ENCODE assay signal across 8 mouse cellular contexts in genomic region chr10:45067436-45067925, GRCm38 (mm10). TPM values are rescaled to one million over a fixed set of nuclear protein-coding genes. Genes with fewer than 3 reads are reported as not detected.
DNase-seq lines count a peak whose midpoint lies in the region; ATAC-seq and TF ChIP-seq lines count a peak whose summit lies in the region.

No protein-coding gene starts in this region.

- H3K9ac ChIP-seq in forebrain, postnatal 0 days, result peak overlapping the region; percentile 90
- H3K9ac ChIP-seq in limb, embryonic 15.5 days, result peak overlapping the region; percentile 91

- under 1% methylated on average over 28 of the region's 28 CpGs for WGBS in forebrain, postnatal 0 days
- WGBS in limb, embryonic 15.5 days, result under 1% methylated on average over 28 of the region's 28 CpGs

- H3K4me2 ChIP-seq in forebrain, postnatal 0 days (ENCODE audit: low read depth), result peak overlapping the region; percentile 80
- H3K4me2 ChIP-seq in limb, embryonic 15.5 days, result peak overlapping the region; percentile 76

- H3K4me1 ChIP-seq in forebrain, postnatal 0 days (ENCODE audit: insufficient read depth), result peaks cover 13% of the 10 kb centered on the region; the same call in 1 of the 2 replicates
- H3K4me1 ChIP-seq in limb, embryonic 15.5 days, result peaks cover 14% of the 10 kb centered on the region; the same call in 1 of the 2 replicates

- ATAC-seq in activated CD4-positive, CD25-positive, alpha-beta regulatory T cell, adult 4 months, result peak; percentile 13
- peak; percentile 49 for ATAC-seq in forebrain, postnatal 0 days
- ATAC-seq in limb, embryonic 15.5 days (ENCODE audit: insufficient number of reproducible peaks, low FRiP score, low TSS enrichment, low read depth), result 0 out of 2 replicates have a peak, but pooled peaks have one; percentile 5
- ATAC-seq in monocyte, adult 5-6 weeks (replicated peaks; ENCODE audit: insufficient number of reproducible peaks, low FRiP score, low TSS enrichment, poor library complexity, severe bottlenecking), result peak; percentile 35; the same call in 1 of the 2 replicates

- H3K27me3 ChIP-seq in forebrain, postnatal 0 days (ENCODE audit: insufficient read depth, low read length), result no peaks in the 10 kb centered on the region
- no peaks in the 10 kb centered on the region for H3K27me3 ChIP-seq in limb, embryonic 15.5 days

- H3K4me3 ChIP-seq in forebrain, postnatal 0 days (ENCODE audit: low read depth, low read length), result peak overlapping the region; percentile 96
- peak overlapping the region; percentile 99 for H3K4me3 ChIP-seq in limb, embryonic 15.5 days

- peak overlapping the region; percentile 71 for H3K27ac ChIP-seq in forebrain, postnatal 0 days (ENCODE audit: low read depth, low read length)
- peak overlapping the region; percentile 85 for H3K27ac ChIP-seq in limb, embryonic 15.5 days

- peaks cover 5% of the 10 kb centered on the region; the same call in 1 of the 2 replicates for H3K36me3 ChIP-seq in forebrain, postnatal 0 days (ENCODE audit: insufficient read depth)
- no peaks in the 10 kb centered on the region for H3K36me3 ChIP-seq in limb, embryonic 15.5 days

- H3K9me3 ChIP-seq in forebrain, postnatal 0 days (ENCODE audit: low read length), result no peaks in the 10 kb centered on the region
- H3K9me3 ChIP-seq in limb, embryonic 15.5 days, result no peaks in the 10 kb centered on the region

- DNase-seq in retina, embryonic 14.5 days (ENCODE audit: low spot score), result peak; percentile 56
- DNase-seq in retina, postnatal 1 day, result no peak
- peak; percentile 58 for DNase-seq in forebrain, postnatal 0 days
- DNase-seq in frontal cortex, postnatal 25 days (ENCODE audit: low spot score in 2 of 2), result no peak
- DNase-seq in adrenal gland, adult 8-10 months, result no peak

- TF ChIP-seq CTCF in forebrain, postnatal 0 days (IDR thresholded peaks at IDR 0.05; ENCODE audit: low read depth), result no peak

RNA-seq across cellular contexts. Expression of gene Prep, which starts 0.5 kb away (rescaled TPM):
- 1 to 10 TPM; 4.1 to 5.2 TPM for polyA plus RNA-seq in activated CD4-positive, CD25-positive, alpha-beta regulatory T cell, adult 4 months (2017; shearing (Covaris generic))
- total RNA-seq in forebrain, postnatal 0 days (2014; rRNA removed), result 16.9 and 18.1 TPM in 2 replicates
- 16.6 and 19.0 TPM in 2 replicates for polyA plus RNA-seq in forebrain, postnatal 0 days (2015; fragmentation: Nextera tagmentation; extraction: Ambion mirVana)
- 19.8 and 21.6 TPM in 2 replicates for polyA plus RNA-seq in limb, embryonic 15.5 days (2015; fragmentation: Nextera tagmentation; extraction: Ambion mirVana)
- 6.9 to 8.3 TPM (median 8.2 TPM) in 3 replicates for total RNA-seq in monocyte, adult 5-6 weeks (2017)
- 10 to 100 TPM; 16.5 to 27.6 (median 19.4) TPM for total RNA-seq in adrenal gland, adult 8-10 months (2022)

Comparison
In these comparisons a context has a peak if more than half of its experiments do, and no peak if none do; other contexts are left out.
1. DNase-seq: peak in retina, embryonic 14.5 days (single experiment) and forebrain, postnatal 0 days (single experiment); none in retina, postnatal 1 day (single experiment), frontal cortex, postnatal 25 days (0 of 2) and adrenal gland, adult 8-10 months (single experiment).
2. Peak in every context shown above with its lines, with median percentiles within 50 percentile points of each other: ATAC-seq.